Mouse (Mus musculus) MEL (cell line): Measurements from ENCODE around the gene Klk5. TPM values are rescaled to one million over a fixed set of nuclear protein-coding genes. Genes with fewer than 3 reads are reported as not detected.

ENCODE experiments used
- DNase-seq: peaks from one replicate; pipeline ENCODE4 v3.0.0; 2011; ENCODE audit warnings: low read depth, low spot score
- H3K27ac ChIP-seq: 2 replicates; pipeline ENCODE4 v1.5.1; 2012; ENCODE audit warnings: low read depth, mild to moderate bottlenecking, control low read depth, low read length, moderate library complexity; ENCODE audit not compliant: control insufficient read depth
- H3K27me3 ChIP-seq, 2 experiments: fragments of 150-350 bp in 1 of 2; sonication (generic) in 1 of 2; 2 replicates each; pipeline ENCODE4 v1.6.1; 2012; ENCODE audit warnings: low read length in 2 of 2, mild to moderate bottlenecking in 2 of 2, improper control_type of control experiment in 1 of 2, moderate library complexity in 1 of 2; ENCODE audit not compliant: insufficient read depth in 2 of 2, control insufficient read depth in 1 of 2
- H3K36me3 ChIP-seq, 2 experiments: 2 replicates each; pipeline ENCODE4 v1.6.1; 2012 to 2014; ENCODE audit warnings: low read length in 2 of 2, improper control_type of control experiment in 1 of 2, inconsistent platforms in 1 of 2, mild to moderate bottlenecking in 1 of 2; ENCODE audit not compliant: insufficient read depth in 2 of 2, control insufficient read depth in 1 of 2
- H3K4me1 ChIP-seq, 2 experiments: fragments of 150-350 bp in 1 of 2; sonication (generic) in 1 of 2; 2 replicates each; pipeline ENCODE4 v1.6.1; 2012; ENCODE audit warnings: low read length in 2 of 2, improper control_type of control experiment in 1 of 2, mild to moderate bottlenecking in 1 of 2; ENCODE audit not compliant: insufficient read depth in 2 of 2, control insufficient read depth in 1 of 2
- H3K4me3 ChIP-seq, 2 experiments: fragments of 150-350 bp in 1 of 2; sonication (generic) in 1 of 2; 2 replicates each; pipeline ENCODE4 v1.5.1; 2012; ENCODE audit warnings: low read depth in 2 of 2, low read length in 2 of 2, mild to moderate bottlenecking in 2 of 2, moderate library complexity in 2 of 2, control low read depth in 1 of 2, improper control_type of control experiment in 1 of 2; ENCODE audit not compliant: control insufficient read depth in 1 of 2, insufficient read depth in 1 of 2
- H3K79me2 ChIP-seq: 2 replicates; pipeline ENCODE4 v1.6.1; 2012; ENCODE audit warnings: mild to moderate bottlenecking, low read length, moderate library complexity; ENCODE audit not compliant: control insufficient read depth, poor library complexity, insufficient read depth
- H3K9ac ChIP-seq: 2 replicates; pipeline ENCODE4 v1.6.1; 2012; ENCODE audit warnings: low read depth, mild to moderate bottlenecking, control low read depth, low read length, moderate library complexity; ENCODE audit not compliant: control insufficient read depth, poor library complexity, severe bottlenecking
- H3K9me3 ChIP-seq: fragments of 150-350 bp; sonication (generic); replicated peaks from 2 replicates; pipeline ENCODE4 v1.6.1; 2012; ENCODE audit warnings: mild to moderate bottlenecking, low read length, improper control_type of control experiment, moderate library complexity; ENCODE audit not compliant: insufficient read depth
- CTCF ChIP-seq, 3 experiments: IDR thresholded peaks in 2 of 3; conservative IDR thresholded peaks in 1 of 3; 2 replicates each; pipeline ENCODE4 v1.5.1; 2011 to 2012; ENCODE audit warnings: low read length in 3 of 3, low read depth in 2 of 3, mild to moderate bottlenecking in 2 of 3, improper control_type of control experiment in 1 of 3, inconsistent platforms in 1 of 3, mixed read lengths in 1 of 3, moderate library complexity in 1 of 3; ENCODE audit not compliant: control insufficient read depth in 1 of 3, insufficient read depth in 1 of 3, poor library complexity in 1 of 3, severe bottlenecking in 1 of 3
- E2F4 ChIP-seq: IDR thresholded peaks from 2 replicates; pipeline ENCODE4 v1.6.1; 2011; ENCODE audit warnings: low read depth, low read length, improper control_type of control experiment, borderline replicate concordance
- ELF1 ChIP-seq: IDR thresholded peaks from 2 replicates; pipeline ENCODE4 v1.6.1; 2014; ENCODE audit warnings: low read depth, mild to moderate bottlenecking, inconsistent platforms, low read length, improper control_type of control experiment, moderate library complexity
- EP300 ChIP-seq, 2 experiments: IDR thresholded peaks; 2 replicates each; pipeline ENCODE4 v1.6.1; 2011; ENCODE audit warnings: improper control_type of control experiment in 2 of 2, low read length in 2 of 2, low read depth in 1 of 2, mild to moderate bottlenecking in 1 of 2
- ETS1 ChIP-seq: IDR thresholded peaks from 2 replicates; pipeline ENCODE4 v1.6.1; 2012; ENCODE audit warnings: low read depth, mild to moderate bottlenecking, inconsistent platforms, low read length, improper control_type of control experiment, moderate library complexity
- HCFC1 ChIP-seq: IDR thresholded peaks from 2 replicates; pipeline ENCODE4 v1.6.1; 2012; ENCODE audit warnings: low read depth, mild to moderate bottlenecking, inconsistent platforms, low read length, improper control_type of control experiment, moderate library complexity
- KAT2A ChIP-seq: conservative IDR thresholded peaks from 2 replicates; pipeline ENCODE4 v1.6.1; 2012; ENCODE audit warnings: low read depth, low read length, improper control_type of control experiment, inconsistent platforms
- MAX ChIP-seq: IDR thresholded peaks from 2 replicates; pipeline ENCODE4 v1.6.1; 2011; ENCODE audit warnings: low read length, improper control_type of control experiment
- MAZ ChIP-seq: IDR thresholded peaks from 2 replicates; pipeline ENCODE4 v1.6.1; 2012; ENCODE audit warnings: low read depth, mild to moderate bottlenecking, inconsistent platforms, low read length, improper control_type of control experiment
- MEF2A ChIP-seq: IDR thresholded peaks from 2 replicates; pipeline ENCODE4 v1.6.1; 2014; ENCODE audit warnings: low read depth, mild to moderate bottlenecking, inconsistent platforms, low read length, improper control_type of control experiment; ENCODE audit not compliant: poor library complexity, insufficient replicate concordance, severe bottlenecking; ENCODE audit errors: extremely low read depth
- NELFE ChIP-seq: IDR thresholded peaks from 2 replicates; pipeline ENCODE4 v1.6.1; 2011; ENCODE audit warnings: low read depth, low read length, improper control_type of control experiment
- POLR2A ChIP-seq, 2 experiments: IDR thresholded peaks; 2 replicates each; pipeline ENCODE4 v1.6.1; 2011 to 2012; ENCODE audit warnings: low read length in 2 of 2, mild to moderate bottlenecking in 2 of 2, control low read depth in 1 of 2, improper control_type of control experiment in 1 of 2, low read depth in 1 of 2, moderate library complexity in 1 of 2; ENCODE audit not compliant: control insufficient read depth in 1 of 2, insufficient read depth in 1 of 2, poor library complexity in 1 of 2
- POLR2AphosphoS2 ChIP-seq: IDR thresholded peaks from 2 replicates; pipeline ENCODE4 v1.6.1; 2011; ENCODE audit warnings: low read length, improper control_type of control experiment
- RAD21 ChIP-seq: IDR thresholded peaks from 2 replicates; pipeline ENCODE4 v1.6.1; 2011; ENCODE audit warnings: mild to moderate bottlenecking, low read depth, low read length, improper control_type of control experiment
- TAL1 ChIP-seq: IDR thresholded peaks from 2 replicates; pipeline ENCODE4 v1.6.1; 2012; ENCODE audit warnings: mild to moderate bottlenecking, inconsistent platforms, low read length, moderate library complexity, mixed read lengths
- TBP ChIP-seq: IDR thresholded peaks from 2 replicates; pipeline ENCODE4 v1.8.0; 2011; ENCODE audit warnings: low read depth, low read length, improper control_type of control experiment
- USF2 ChIP-seq, 2 experiments: IDR thresholded peaks; 2 replicates each; pipeline ENCODE4 v1.6.1; 2011 to 2012; ENCODE audit warnings: improper control_type of control experiment in 2 of 2, low read length in 2 of 2, borderline replicate concordance in 1 of 2, inconsistent platforms in 1 of 2, low read depth in 1 of 2, mild to moderate bottlenecking in 1 of 2; ENCODE audit not compliant: insufficient read depth in 1 of 2
- ZC3H11A ChIP-seq: IDR thresholded peaks from 2 replicates; pipeline ENCODE4 v1.6.1; 2012; ENCODE audit warnings: low read depth, mild to moderate bottlenecking, inconsistent platforms, low read length, improper control_type of control experiment
- ZKSCAN1 ChIP-seq: IDR thresholded peaks from 2 replicates; pipeline ENCODE4 v1.6.1; 2012; ENCODE audit warnings: low read depth, mild to moderate bottlenecking, inconsistent platforms, low read length, improper control_type of control experiment, moderate library complexity
- ZMIZ1 ChIP-seq: IDR thresholded peaks from 2 replicates; pipeline ENCODE4 v1.6.1; 2012; ENCODE audit warnings: low read depth, mild to moderate bottlenecking, inconsistent platforms, low read length, improper control_type of control experiment, moderate library complexity
- ZNF384 ChIP-seq: IDR thresholded peaks from 2 replicates; pipeline ENCODE4 v1.6.1; 2012; ENCODE audit warnings: low read depth, mild to moderate bottlenecking, inconsistent platforms, low read length, improper control_type of control experiment
- polyA plus RNA-seq, 2 experiments: library from polyadenylated mRNA; stranded (reverse) in 1 of 2; unstranded in 1 of 2; fragments of >175 nt in 1 of 2; fragments of >200 nt in 1 of 2; gene quantifications; 2 replicates each; pipeline versions ENCODE4 v1.2.1 to v1.2.4; 2012; ENCODE audit warnings: low replicate concordance in 2 of 2, low read depth in 1 of 2; ENCODE audit not compliant: insufficient read length in 2 of 2, insufficient read depth in 1 of 2, missing spikeins in 1 of 2
- total RNA-seq: library from RNA; depleted of rRNA; stranded (reverse); fragments of 300-350 nt; gene quantifications from 2 replicates; pipeline ENCODE4 v1.2.3, GENCODE M21; 2012; rRNA removed

The Klk5 gene
- not detected in 2 replicates for total RNA-seq
- polyA plus RNA-seq = not detected

- DNase-seq = no peak
- Histone ChIP-seq H3K27ac (no peak within 1 kb of the TSS), H3K27me3 (no peaks in the 10 kb centered on the region), H3K4me3 (no peak within 1 kb of the TSS), H3K9me3 (no peaks in the 10 kb centered on the region), H3K9ac (no peak within 1 kb of the TSS), H3K4me1 (no peaks in the 10 kb centered on the region), H3K36me3 (no peaks in the 10 kb centered on the region), H3K79me2 (no peaks in the 10 kb centered on the region)
- TF ChIP-seq ZMIZ1 (no peak), CTCF (IDR thresholded peaks at IDR 0.05 in 2 of 3, conservative IDR thresholded peaks at IDR 0.05 in 1 of 3; ENCODE audit: control insufficient read depth in 1 of 3, insufficient read depth in 1 of 3, low read depth in 2 of 3, low read length in 3 of 3, poor library complexity in 1 of 3, severe bottlenecking in 1 of 3) (no peak), ZNF384 (no peak), ZC3H11A (no peak), RAD21 (no peak), POLR2AphosphoS2 (no peak), HCFC1 (no peak), TBP (no peak), TAL1 (no peak), ETS1 (no peak), KAT2A (no peak), USF2 (IDR thresholded peaks at IDR 0.05; ENCODE audit: borderline replicate concordance in 1 of 2, insufficient read depth in 1 of 2, low read depth in 1 of 2, low read length in 2 of 2) (no peak), ELF1 (no peak), MAX (no peak), MEF2A (no peak), E2F4 (no peak), EP300 (IDR thresholded peaks at IDR 0.05; ENCODE audit: low read depth in 1 of 2, low read length in 2 of 2) (no peak), MAZ (no peak), POLR2A (IDR thresholded peaks at IDR 0.05; ENCODE audit: control insufficient read depth in 1 of 2, insufficient read depth in 1 of 2, low read depth in 1 of 2, low read length in 2 of 2, poor library complexity in 1 of 2) (no peak)
These were observed at the start of gene Klk5 for GRCm38 (mm10) chr7:43841701-43842100. Gene Klk5, plus strand, starts transcription at chr7:43841971.

DNA sequence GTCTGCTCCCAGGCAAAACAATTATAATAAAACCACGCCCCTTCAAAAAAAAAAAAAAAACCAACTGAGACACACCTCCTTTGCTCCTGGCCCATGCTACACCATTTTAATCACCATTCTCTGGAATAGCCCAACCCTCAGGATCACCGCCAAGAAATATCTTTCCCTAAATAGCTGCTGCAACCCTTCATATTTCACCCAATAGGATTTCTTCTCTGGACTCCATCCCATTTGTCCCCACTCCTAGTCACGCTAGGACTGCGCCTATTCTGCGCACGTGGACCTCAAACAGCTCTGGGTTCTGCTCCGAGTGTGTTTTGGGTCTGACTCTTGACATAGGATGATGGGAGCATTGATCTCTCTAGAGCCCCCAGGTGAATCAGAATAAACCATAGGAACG, 45.4 kb upstream of the Klk5 start:
- no peak for TF ChIP-seq MAX
- no peak for TF ChIP-seq RAD21
- TF ChIP-seq MEF2A = no peak
- no peak for TF ChIP-seq POLR2AphosphoS2
- TF ChIP-seq NELFE = no peak
- no peak for TF ChIP-seq KAT2A
- TF ChIP-seq ELF1 = no peak
- no peak for TF ChIP-seq ZKSCAN1
- no peaks in the 10 kb centered on the region for H3K27me3 ChIP-seq

More for the DNA sequence above, 45.4 kb upstream of the Klk5 start:
- H3K9ac ChIP-seq = no peak overlapping the region
- no peaks in the 10 kb centered on the region for H3K36me3 ChIP-seq
- H3K4me1 ChIP-seq = no peaks in the 10 kb centered on the region
- H3K27ac ChIP-seq = no peak overlapping the region
- H3K79me2 ChIP-seq = no peaks in the 10 kb centered on the region
- H3K4me3 ChIP-seq = no peak overlapping the region
- DNase-seq = no peak
- H3K9me3 ChIP-seq = no peaks in the 10 kb centered on the region
